Mouse (Mus musculus) embryonic fibroblast, embryonic 13.5 days (primary cell): ENCODE measurements around the gene Actg1. TPM values are rescaled to one million over a fixed set of nuclear protein-coding genes. Genes with fewer than 3 reads are reported as not detected.
"Not testable (repeated sequence)": the region's sequence is repeated elsewhere in the genome, so short reads cannot be mapped to it uniquely, and the experiment has no call there.

Experiments used
- H3K27ac ChIP-seq: 2 replicates; pipeline ENCODE4 v1.5.1; 2012; ENCODE audit warnings: low read length, control low read depth, inconsistent platforms; ENCODE audit not compliant: insufficient read depth
- H3K4me1 ChIP-seq: 2 replicates; pipeline ENCODE4 v1.6.1; 2011; ENCODE audit warnings: low read length; ENCODE audit not compliant: control insufficient read depth, insufficient read depth
- H3K4me3 ChIP-seq: 2 replicates; pipeline ENCODE4 v1.5.1; 2011; ENCODE audit warnings: mild to moderate bottlenecking, control low read depth, low read length; ENCODE audit not compliant: insufficient read depth
- CTCF ChIP-seq: IDR thresholded peaks from 2 replicates; pipeline ENCODE4 v1.5.1; 2011; ENCODE audit warnings: mild to moderate bottlenecking, control low read depth, low read length, moderate library complexity, borderline replicate concordance; ENCODE audit not compliant: insufficient read depth
- POLR2A ChIP-seq: IDR thresholded peaks from 2 replicates; pipeline ENCODE4 v1.6.1; 2011; ENCODE audit warnings: low read depth, mild to moderate bottlenecking, control low read depth, low read length, moderate library complexity
- polyA plus RNA-seq: library from polyadenylated mRNA; stranded (reverse); fragments of >200 nt; gene quantifications from 2 replicates; pipeline ENCODE4 v1.2.4, GENCODE M21; 2011; ENCODE audit warnings: low read depth; ENCODE audit not compliant: missing spikeins, insufficient read length

Actg1 gene
- polyA plus RNA-seq, 1 experiment = 5,586 TPM

DNA sequence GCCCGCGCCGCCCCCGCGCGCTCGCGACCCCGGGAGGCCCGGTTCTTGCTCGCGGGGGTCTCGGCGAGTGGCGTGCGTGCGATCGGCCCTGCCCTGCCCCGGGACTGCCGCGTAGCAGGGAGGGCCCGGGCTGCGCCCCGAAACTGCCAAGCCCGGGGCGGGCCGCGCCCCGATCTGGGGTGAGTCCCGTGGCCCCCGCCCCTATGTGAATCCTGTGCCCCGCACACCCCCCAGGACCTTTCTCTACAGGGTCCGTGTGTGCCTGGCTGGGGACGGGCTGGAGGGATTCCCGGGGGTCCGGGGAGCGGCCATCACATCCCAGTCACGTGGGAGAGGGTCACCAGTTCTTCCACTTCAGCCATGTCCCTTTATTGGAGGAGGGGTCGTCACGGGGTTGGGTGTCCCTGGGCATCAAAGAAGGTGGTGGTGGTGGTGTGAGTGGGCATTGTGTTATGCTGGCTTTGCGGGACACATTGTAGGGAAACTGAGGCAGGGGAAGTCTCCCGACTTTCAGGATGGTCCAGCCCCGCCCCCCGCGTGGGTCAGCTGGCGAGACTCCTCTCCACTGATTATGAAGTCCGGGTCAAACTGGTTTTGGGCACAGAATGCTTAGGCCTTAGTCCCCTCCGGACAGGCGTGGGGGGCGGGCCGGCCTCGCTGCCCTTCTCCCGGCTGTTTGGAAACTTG lies 485 bp upstream of the Actg1 start:
- peaks cover 16% of the 10 kb centered on the region for H3K4me1 ChIP-seq
- no peak for TF ChIP-seq CTCF
- peak; percentile 57 for TF ChIP-seq POLR2A
- H3K4me3 ChIP-seq = peak overlapping the region; percentile 51
- peak overlapping the region; percentile 99 for H3K27ac ChIP-seq

DNA sequence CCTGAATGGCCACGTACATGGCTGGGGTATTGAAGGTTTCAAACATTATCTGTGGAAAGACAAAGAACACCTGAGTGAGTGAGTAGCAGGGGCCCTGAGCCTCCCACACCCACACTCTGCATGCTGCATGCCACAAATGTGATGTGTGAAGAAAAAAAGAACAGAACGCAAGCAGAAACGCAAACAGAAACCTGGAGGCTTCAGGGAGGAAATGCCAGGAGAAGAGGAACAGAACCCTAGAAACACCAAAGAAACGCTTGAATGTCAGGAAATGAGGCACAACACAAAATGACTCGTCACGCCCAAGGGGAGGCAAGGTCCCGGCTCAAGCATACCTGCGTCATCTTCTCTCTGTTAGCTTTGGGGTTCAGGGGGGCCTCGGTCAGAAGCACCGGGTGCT lies 1.0 kb downstream of the Actg1 start:
- TF ChIP-seq POLR2A = peak; percentile 63
- no peak for TF ChIP-seq CTCF

DNA sequence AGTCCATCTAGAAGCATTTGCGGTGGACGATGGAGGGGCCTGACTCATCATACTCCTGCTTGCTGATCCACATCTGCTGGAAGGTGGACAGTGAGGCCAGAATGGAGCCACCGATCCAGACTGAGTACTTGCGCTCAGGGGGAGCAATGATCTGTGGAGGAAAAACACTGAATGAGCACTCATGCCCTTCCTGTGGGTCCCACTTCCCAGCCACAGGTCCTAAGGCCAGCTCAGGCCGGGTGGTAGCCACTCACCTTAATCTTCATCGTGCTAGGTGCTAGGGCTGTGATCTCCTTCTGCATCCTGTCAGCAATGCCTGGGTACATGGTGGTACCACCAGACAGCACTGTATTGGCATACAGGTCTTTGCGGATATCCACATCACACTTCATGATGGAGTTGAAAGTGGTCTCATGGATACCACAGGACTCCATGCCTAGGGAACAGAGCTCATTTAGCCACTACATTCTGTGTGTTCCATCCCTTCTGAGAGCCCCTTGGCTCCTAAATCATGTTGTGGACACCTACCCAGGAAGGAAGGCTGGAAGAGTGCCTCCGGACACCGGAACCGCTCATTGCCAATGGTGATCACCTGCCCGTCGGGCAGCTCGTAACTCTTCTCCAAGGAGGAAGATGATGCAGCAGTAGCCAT lies 1.8 kb downstream of the Actg1 start:
- TF ChIP-seq POLR2A = peak; percentile 58
- H3K4me1 ChIP-seq = not testable (repeated sequence)
- H3K27ac ChIP-seq = peak overlapping the region; percentile 66
- peak overlapping the region; percentile 60 for H3K4me3 ChIP-seq

More for the DNA sequence above, 1.0 kb downstream of the Actg1 start:
- Histone ChIP-seq H3K4me3 (peak overlapping the region; percentile 99), H3K4me1 (peaks cover 10% of the 10 kb centered on the region; the same call in 1 of the 2 replicates), H3K27ac (peak overlapping the region; percentile 91)

DNA sequence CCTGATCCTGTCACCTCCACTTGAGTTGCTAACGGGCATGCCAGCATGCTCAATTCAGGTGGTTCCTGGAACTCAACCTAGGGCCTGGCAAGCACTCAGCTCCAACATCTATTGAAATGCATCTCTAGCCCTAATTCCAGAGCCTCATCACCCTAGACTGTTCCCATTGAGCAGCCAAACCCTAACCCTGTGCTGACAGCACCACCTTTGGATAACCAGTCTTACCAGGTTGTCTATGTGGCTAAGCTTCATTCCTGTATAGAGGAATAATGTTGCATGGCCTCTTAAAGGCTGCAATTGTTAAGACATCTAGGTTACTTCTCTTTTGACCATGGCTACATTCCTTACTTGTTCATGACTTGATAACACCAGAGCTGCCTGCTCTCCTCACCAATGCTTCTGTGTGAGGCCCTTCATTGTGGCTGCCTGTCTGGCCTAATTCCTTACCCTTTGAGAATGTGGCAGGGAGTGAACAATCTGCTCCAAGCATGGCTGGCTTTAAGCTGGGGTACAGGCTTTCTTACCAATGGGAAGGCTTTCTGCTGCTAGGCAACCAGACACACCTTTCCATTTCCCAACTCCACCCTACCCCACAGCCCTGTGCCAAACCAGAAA lies 3.2 kb downstream of the Actg1 start:
- Histone ChIP-seq H3K4me3 (peak overlapping the region; percentile 53), H3K4me1 (no peaks in the 10 kb centered on the region), H3K27ac (peak overlapping the region; percentile 57)
- TF ChIP-seq POLR2A (peak; percentile 79), CTCF (no peak)

DNA sequence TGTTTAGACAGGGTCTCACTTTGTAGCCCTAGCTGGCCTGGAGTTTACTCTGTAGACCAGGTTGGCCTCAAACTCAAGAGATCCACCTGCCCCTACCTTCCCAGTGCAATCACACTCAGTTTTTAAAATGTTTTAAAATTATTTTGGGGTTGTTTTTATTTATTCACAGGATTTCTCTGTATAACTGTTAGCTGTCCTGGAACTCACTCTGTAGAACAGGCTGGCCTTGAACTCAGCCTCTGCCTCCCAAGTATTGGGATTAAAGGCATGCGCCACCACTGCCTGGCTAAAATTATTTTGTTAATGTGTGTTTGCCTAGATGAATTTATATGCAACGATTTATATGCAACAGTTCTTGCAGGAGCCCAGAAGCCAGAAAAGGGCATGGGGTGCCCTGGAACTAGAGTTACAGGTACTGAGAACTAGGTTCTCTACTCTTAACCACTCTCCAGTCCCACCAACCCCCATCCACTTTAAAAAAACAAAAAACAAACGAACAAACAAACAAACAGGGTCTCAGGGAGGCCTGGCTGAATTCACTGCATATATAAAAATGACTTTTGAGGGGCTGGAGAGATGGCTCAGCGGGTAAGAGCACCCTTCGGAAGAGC lies 3.9 kb downstream of the Actg1 start:
- Histone ChIP-seq H3K27ac (peak overlapping the region; percentile 57; the same call in 1 of the 2 replicates), H3K4me3 (peak overlapping the region; percentile 53), H3K4me1 (no peaks in the 10 kb centered on the region)
- TF ChIP-seq POLR2A = peak; percentile 68
- no peak for TF ChIP-seq CTCF

DNA sequence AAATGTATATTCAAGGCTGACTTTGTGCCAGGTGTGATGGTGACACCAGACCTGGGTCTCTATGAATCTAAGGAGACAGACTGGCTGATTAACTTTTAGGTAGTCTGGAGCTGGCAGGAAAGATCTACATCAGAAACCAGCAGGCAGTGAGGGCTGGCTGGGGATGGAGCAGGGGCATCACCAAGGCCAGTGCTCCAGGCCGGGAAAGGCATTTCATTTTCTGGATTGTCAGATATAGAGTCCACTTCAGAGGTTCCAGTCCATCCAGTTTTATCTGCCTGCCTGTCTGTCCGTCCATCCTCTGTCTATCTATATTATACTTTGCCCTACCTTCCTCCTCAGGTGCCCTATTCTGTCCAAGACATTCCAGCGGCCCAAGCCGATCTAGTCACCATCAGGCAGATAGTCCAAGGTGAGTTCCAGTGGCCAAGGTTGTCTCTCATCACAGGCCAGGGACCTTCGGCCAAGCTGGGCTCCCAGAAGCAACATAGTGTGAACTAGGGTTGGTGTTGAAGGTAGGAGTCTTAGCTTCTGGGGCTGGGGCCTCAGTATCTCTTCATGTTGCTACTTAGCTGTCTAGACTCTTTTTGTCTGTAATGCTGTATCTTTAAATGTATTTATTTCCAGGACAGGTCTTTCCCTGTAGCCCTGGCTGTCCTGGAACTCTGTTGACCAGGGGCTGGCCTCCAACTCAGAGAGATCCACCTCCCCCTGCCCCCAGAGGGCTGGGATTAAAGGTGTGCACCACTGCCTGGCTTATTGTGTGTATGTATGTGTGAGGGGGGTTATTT lies 4.6 kb downstream of the Actg1 start:
- TF ChIP-seq CTCF = no peak
- peak; percentile 45 for TF ChIP-seq POLR2A
- Histone ChIP-seq H3K4me1 (no peaks in the 10 kb centered on the region), H3K27ac (no peak overlapping the region), H3K4me3 (no peak overlapping the region)

DNA sequence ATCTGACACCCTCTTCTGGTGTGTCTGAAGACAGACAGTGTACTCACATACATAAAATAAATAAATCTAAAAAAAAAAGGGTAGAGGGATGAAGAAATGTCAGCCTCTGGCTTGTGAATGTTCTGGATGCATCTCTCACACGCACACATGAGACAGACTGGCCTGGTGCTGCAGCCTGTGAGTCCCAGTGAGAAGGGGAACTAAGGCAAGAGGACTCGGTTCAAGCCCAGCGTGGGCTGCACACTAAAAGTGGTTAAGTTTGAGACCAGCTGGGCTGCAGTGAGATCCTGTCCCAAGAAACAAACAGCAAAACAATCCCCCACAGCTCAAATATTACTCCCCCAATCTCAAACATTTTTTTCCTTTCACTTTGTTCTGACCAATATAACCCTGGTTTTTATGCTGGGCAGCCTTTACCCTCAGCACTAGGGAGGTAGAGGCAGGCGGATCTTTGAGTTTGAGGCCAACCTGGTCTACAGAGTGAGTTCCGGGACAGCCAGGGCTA lies 5.6 kb downstream of the Actg1 start:
- H3K27ac ChIP-seq = no peak overlapping the region
- no peak overlapping the region for H3K4me3 ChIP-seq
- TF ChIP-seq CTCF = no peak
- H3K4me1 ChIP-seq = no peaks in the 10 kb centered on the region

DNA sequence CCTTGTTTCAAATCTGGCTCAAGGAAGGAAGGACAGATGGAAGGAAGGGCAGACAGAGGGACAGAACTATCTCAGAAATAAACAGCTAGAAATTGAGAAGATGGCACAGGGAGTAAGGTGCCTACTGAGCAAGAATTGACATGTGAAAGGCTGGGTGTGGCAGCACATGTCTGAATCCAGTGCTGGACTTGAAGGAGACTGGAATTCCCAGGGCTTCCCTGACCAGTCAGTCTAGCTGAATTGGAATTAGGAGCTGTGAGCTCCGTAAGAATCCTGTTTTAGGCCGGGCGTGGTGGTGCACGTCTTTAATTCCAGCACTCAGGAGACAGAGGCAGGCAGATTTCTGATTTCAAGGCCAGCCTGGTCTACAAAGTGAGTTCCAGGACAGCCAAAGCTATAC lies 6.7 kb downstream of the Actg1 start:
- no peak for TF ChIP-seq POLR2A
- Histone ChIP-seq H3K4me1 (no peaks in the 10 kb centered on the region), H3K4me3 (no peak overlapping the region), H3K27ac (no peak overlapping the region)

DNA sequence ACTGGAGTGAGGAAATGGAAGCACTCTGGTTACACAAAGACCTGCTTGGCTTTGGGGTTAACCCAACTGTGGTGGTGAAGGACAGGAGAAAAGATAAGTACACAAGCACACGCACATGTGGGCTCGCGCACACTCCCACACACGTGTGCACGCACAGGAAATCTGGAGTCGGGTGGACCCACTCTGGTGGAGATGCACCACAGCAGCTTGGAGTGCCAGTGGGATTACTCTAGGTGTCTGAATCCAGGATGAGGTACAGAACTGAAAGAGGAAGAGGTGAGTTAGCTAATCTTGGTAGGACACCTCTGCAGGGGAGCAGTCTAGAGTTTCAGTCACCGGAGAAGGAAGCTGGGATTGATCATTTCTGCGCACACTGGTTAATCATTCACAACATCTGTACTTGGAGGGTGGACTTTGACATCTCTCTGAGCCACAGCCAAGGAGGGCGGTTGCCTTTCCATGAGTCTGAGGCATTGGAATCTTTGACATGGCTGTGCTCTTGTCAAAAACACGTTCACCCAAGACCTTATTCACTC lies 8.3 kb downstream of the Actg1 start:
- TF ChIP-seq POLR2A (no peak), CTCF (no peak)
- no peak overlapping the region for H3K4me3 ChIP-seq
- no peaks in the 10 kb centered on the region for H3K4me1 ChIP-seq
- H3K27ac ChIP-seq = no peak overlapping the region
